Mouse (Mus musculus) limb, embryonic 15.5 days (tissue): ENCODE measurements around the gene Spdef. TPM values are rescaled to one million over a fixed set of nuclear protein-coding genes. Genes with fewer than 3 reads are reported as not detected.

ENCODE experiments used
- ATAC-seq: fragments of 200-750 bp; cut with Nextera tagmentation; 2 replicates; pipeline ENCODE4 v1.8.0; 2017; ENCODE audit warnings: low read depth, moderate TSS enrichment; ENCODE audit not compliant: insufficient number of reproducible peaks, low FRiP score, low TSS enrichment
- H3K27ac ChIP-seq: fragments of 300-500 bp; sonication (generic); 2 replicates; pipeline ENCODE4 v1.5.1; 2015; ENCODE audit warnings: moderate library complexity, mild to moderate bottlenecking, inconsistent platforms
- H3K27me3 ChIP-seq: fragments of 300-500 bp; sonication (generic); 2 replicates; pipeline ENCODE4 v1.6.1; 2015; ENCODE audit warnings: inconsistent platforms
- H3K36me3 ChIP-seq: fragments of 300-500 bp; sonication (generic); 2 replicates; pipeline ENCODE4 v1.6.1; 2015; ENCODE audit warnings: inconsistent platforms
- H3K4me1 ChIP-seq: fragments of 300-500 bp; sonication (generic); 2 replicates; pipeline ENCODE4 v1.6.1; 2015; ENCODE audit warnings: inconsistent platforms
- H3K4me2 ChIP-seq: fragments of 300-500 bp; sonication (generic); 2 replicates; pipeline ENCODE4 v1.6.1; 2015; ENCODE audit warnings: mild to moderate bottlenecking, inconsistent platforms
- H3K4me3 ChIP-seq: fragments of 300-500 bp; sonication (generic); 2 replicates; pipeline ENCODE4 v1.5.1; 2015; ENCODE audit warnings: mild to moderate bottlenecking, inconsistent platforms
- H3K9ac ChIP-seq: fragments of 300-500 bp; sonication (generic); 2 replicates; pipeline ENCODE4 v1.6.1; 2015; ENCODE audit warnings: inconsistent platforms
- H3K9me3 ChIP-seq: fragments of 300-500 bp; sonication (generic); 2 replicates; pipeline ENCODE4 v1.6.1; 2016; ENCODE audit warnings: inconsistent platforms
- WGBS: fragments of 180-500 bp; shearing (Covaris S2); methylation state at CpG from one replicate; pipeline ENCODE4 v1.1.7; 2015; 5-methylcytosine and 5-hydroxymethylcytosine counted together
- polyA plus RNA-seq: library from polyadenylated mRNA; unstranded; fragments of >200 nt; fragmentation: Nextera tagmentation; extraction: Ambion mirVana; gene quantifications from 2 replicates; pipeline ENCODE4 v1.2.1, GENCODE M21; 2015

Gene Spdef
- polyA plus RNA-seq, 1 experiment from 2014 or later, result 0.12 TPM

GRCm38 (mm10) chr17:27724327-27724726 is 4.4 kb downstream of the Spdef start:
- Histone ChIP-seq H3K4me3 (no peak overlapping the region), H3K27ac (no peak overlapping the region), H3K4me1 (peaks cover 11% of the 10 kb centered on the region), H3K27me3 (no peaks in the 10 kb centered on the region), H3K9me3 (no peaks in the 10 kb centered on the region), H3K4me2 (no peak overlapping the region), H3K36me3 (no peaks in the 10 kb centered on the region), H3K9ac (no peak overlapping the region)
- ATAC-seq, result no peak
- WGBS, result 21% methylated on average over 3 of the region's 3 CpGs

GRCm38 (mm10) chr17:27721125-27721664 is 7.6 kb downstream of the Spdef start:
- no peak for ATAC-seq
- Histone ChIP-seq H3K9me3 (no peaks in the 10 kb centered on the region), H3K27ac (no peak overlapping the region), H3K4me2 (no peak overlapping the region), H3K4me3 (no peak overlapping the region), H3K36me3 (no peaks in the 10 kb centered on the region), H3K27me3 (0 out of 2 replicates have a peak, but pooled peaks cover 5% of the 10 kb centered on the region), H3K4me1 (peaks cover 16% of the 10 kb centered on the region), H3K9ac (no peak overlapping the region)
- WGBS, result 80% methylated on average over 9 of the region's 9 CpGs

GRCm38 (mm10) chr17:27720326-27720725 is 8.4 kb downstream of the Spdef start:
- Histone ChIP-seq H3K27ac (no peak overlapping the region), H3K9me3 (no peaks in the 10 kb centered on the region), H3K4me1 (peaks cover 14% of the 10 kb centered on the region), H3K27me3 (0 out of 2 replicates have a peak, but pooled peaks cover 5% of the 10 kb centered on the region), H3K36me3 (no peaks in the 10 kb centered on the region), H3K4me2 (no peak overlapping the region), H3K4me3 (no peak overlapping the region), H3K9ac (no peak overlapping the region)
- ATAC-seq, result no peak
- WGBS, result 69% methylated on average over 9 of the region's 9 CpGs

- Histone ChIP-seq H3K36me3 (no peaks in the 10 kb centered on the region), H3K27ac (no peak overlapping the region), H3K9me3 (no peaks in the 10 kb centered on the region), H3K9ac (no peak overlapping the region), H3K27me3 (0 out of 2 replicates have a peak, but pooled peaks cover 5% of the 10 kb centered on the region), H3K4me3 (no peak overlapping the region), H3K4me2 (no peak overlapping the region), H3K4me1 (peaks cover 10% of the 10 kb centered on the region; the same call in 1 of the 2 replicates)
- WGBS, result 61% methylated on average over 14 of the region's 14 CpGs
- no peak for ATAC-seq
Observed at GRCm38 (mm10) chr17:27719663-27720062, 9.1 kb downstream of the Spdef start.

GRCm38 (mm10) chr17:27718250-27718649 is 10.5 kb downstream of the Spdef start:
- H3K9ac ChIP-seq, result no peak overlapping the region
- no peaks in the 10 kb centered on the region for H3K9me3 ChIP-seq
- no peak overlapping the region for H3K4me2 ChIP-seq
- H3K27me3 ChIP-seq, result 0 out of 2 replicates have a peak, but pooled peaks cover 5% of the 10 kb centered on the region
- peaks cover 10% of the 10 kb centered on the region; the same call in 1 of the 2 replicates for H3K4me1 ChIP-seq
- no peak overlapping the region for H3K4me3 ChIP-seq
- H3K36me3 ChIP-seq, result no peaks in the 10 kb centered on the region
- no peak for ATAC-seq
- 48% methylated on average over 5 of the region's 5 CpGs for whole genome bisulfite sequencing
- no peak overlapping the region for H3K27ac ChIP-seq

GRCm38 (mm10) chr17:27716804-27717203 is 12.0 kb downstream of the Spdef start:
- peak overlapping the region; percentile 29 for H3K4me3 ChIP-seq

GRCm38 (mm10) chr17:27712832-27713231 is 15.9 kb downstream of the Spdef start:
- 38% methylated on average over 1 of the region's 1 CpGs for WGBS

More at GRCm38 (mm10) chr17:27716804-27717203, 12.0 kb downstream of the Spdef start:
- 0 out of 2 replicates have a peak, but pooled peaks cover 5% of the 10 kb centered on the region for H3K27me3 ChIP-seq
- no peaks in the 10 kb centered on the region for H3K36me3 ChIP-seq
- WGBS, result 3% methylated on average over 16 of the region's 16 CpGs
- peak overlapping the region; percentile 39 for H3K4me2 ChIP-seq
- no peak overlapping the region for H3K27ac ChIP-seq
- no peak overlapping the region for H3K9ac ChIP-seq
- H3K4me1 ChIP-seq, result peaks cover 13% of the 10 kb centered on the region; the same call in 1 of the 2 replicates
- ATAC-seq, result no peak
- no peaks in the 10 kb centered on the region for H3K9me3 ChIP-seq

GRCm38 (mm10) chr17:27709650-27710049 is 19.1 kb downstream of the Spdef start:
- Histone ChIP-seq H3K9ac (no peak overlapping the region), H3K4me2 (no peak overlapping the region), H3K27me3 (peaks cover 10% of the 10 kb centered on the region; the same call in 1 of the 2 replicates), H3K36me3 (no peaks in the 10 kb centered on the region), H3K4me3 (no peak overlapping the region), H3K27ac (no peak overlapping the region), H3K4me1 (peaks cover 22% of the 10 kb centered on the region), H3K9me3 (no peaks in the 10 kb centered on the region)
- WGBS, result 78% methylated on average over 5 of the region's 5 CpGs
- ATAC-seq, result no peak

More at GRCm38 (mm10) chr17:27712832-27713231, 15.9 kb downstream of the Spdef start:
- Histone ChIP-seq H3K4me2 (no peak overlapping the region), H3K9me3 (no peaks in the 10 kb centered on the region), H3K9ac (no peak overlapping the region), H3K27ac (no peak overlapping the region), H3K36me3 (no peaks in the 10 kb centered on the region), H3K4me1 (peaks cover 26% of the 10 kb centered on the region), H3K27me3 (0 out of 2 replicates have a peak, but pooled peaks cover 5% of the 10 kb centered on the region), H3K4me3 (no peak overlapping the region)
- ATAC-seq, result no peak

GRCm38 (mm10) chr17:27707954-27708661 is 20.6 kb downstream of the Spdef start:
- Histone ChIP-seq H3K4me1 (peaks cover 28% of the 10 kb centered on the region), H3K27me3 (peaks cover 10% of the 10 kb centered on the region; the same call in 1 of the 2 replicates), H3K27ac (peak overlapping the region; percentile 72; the same call in 1 of the 2 replicates), H3K9ac (peak overlapping the region; percentile 31; the same call in 1 of the 2 replicates), H3K4me2 (peak overlapping the region; percentile 56), H3K36me3 (no peaks in the 10 kb centered on the region), H3K9me3 (no peaks in the 10 kb centered on the region), H3K4me3 (peak overlapping the region; percentile 33)
- peak; percentile 88 for ATAC-seq
- WGBS, result 5% methylated on average over 24 of the region's 25 CpGs

GRCm38 (mm10) chr17:27705661-27706060 is 23.1 kb downstream of the Spdef start:
- H3K9ac ChIP-seq, result no peak overlapping the region
- no peak overlapping the region for H3K27ac ChIP-seq
- no peak for ATAC-seq
- WGBS, result 38% methylated on average over 10 of the region's 10 CpGs
- H3K4me3 ChIP-seq, result no peak overlapping the region
- H3K4me2 ChIP-seq, result no peak overlapping the region
- H3K9me3 ChIP-seq, result no peaks in the 10 kb centered on the region
- peaks cover 10% of the 10 kb centered on the region; the same call in 1 of the 2 replicates for H3K27me3 ChIP-seq
- no peaks in the 10 kb centered on the region for H3K36me3 ChIP-seq
- peaks cover 40% of the 10 kb centered on the region for H3K4me1 ChIP-seq

- Histone ChIP-seq H3K27me3 (peaks cover 10% of the 10 kb centered on the region; the same call in 1 of the 2 replicates), H3K36me3 (no peaks in the 10 kb centered on the region), H3K9me3 (no peaks in the 10 kb centered on the region), H3K27ac (no peak overlapping the region), H3K4me3 (no peak overlapping the region), H3K4me2 (no peak overlapping the region), H3K9ac (no peak overlapping the region), H3K4me1 (peaks cover 39% of the 10 kb centered on the region)
- WGBS, result 57% methylated on average over 5 of the region's 5 CpGs
- ATAC-seq, result no peak
Observed at GRCm38 (mm10) chr17:27703961-27704621, 24.7 kb downstream of the Spdef start.
